Mouse (Mus musculus) ES-E14 (cell line): ENCODE measurements around the gene Tom1l2. TPM values are rescaled to one million over a fixed set of nuclear protein-coding genes. Genes with fewer than 3 reads are reported as not detected.

Experiments
- DNase-seq: peaks from one replicate; pipeline ENCODE4 v3.0.0-alpha.2; 2013; ENCODE audit warnings: low read depth, low spot score
- H3K27ac ChIP-seq: 2 replicates; pipeline ENCODE4 v1.5.1; 2012; ENCODE audit warnings: low read depth, mild to moderate bottlenecking, low read length, moderate library complexity, mixed read lengths; ENCODE audit not compliant: poor library complexity, insufficient read depth, severe bottlenecking
- H3K36me3 ChIP-seq: 2 replicates; pipeline ENCODE4 v1.6.1; 2012; ENCODE audit warnings: mild to moderate bottlenecking, low read length, moderate library complexity, mixed read lengths; ENCODE audit not compliant: control insufficient read depth, poor library complexity, insufficient read depth, severe bottlenecking
- H3K4me1 ChIP-seq, 2 experiments: fragments of 150-350 bp in 1 of 2; sonication (generic) in 1 of 2; 2 replicates each; pipeline ENCODE4 v1.6.1; 2012; ENCODE audit warnings: low read length in 2 of 2, mild to moderate bottlenecking in 1 of 2, mixed read lengths in 1 of 2; ENCODE audit not compliant: control insufficient read depth in 2 of 2, insufficient read depth in 2 of 2, poor library complexity in 1 of 2
- H3K4me3 ChIP-seq, 2 experiments: fragments of 150-350 bp in 1 of 2; sonication (generic) in 1 of 2; 2 replicates each; pipeline ENCODE4 v1.5.1; 2012; ENCODE audit warnings: low read length in 2 of 2, low read depth in 1 of 2, mild to moderate bottlenecking in 1 of 2, mixed read lengths in 1 of 2; ENCODE audit not compliant: insufficient read depth in 1 of 2, poor library complexity in 1 of 2, severe bottlenecking in 1 of 2
- H3K9ac ChIP-seq: 2 replicates; pipeline ENCODE4 v1.6.1; 2012; ENCODE audit warnings: low read depth, mild to moderate bottlenecking, low read length, mixed read lengths; ENCODE audit not compliant: poor library complexity, insufficient read depth, severe bottlenecking
- H3K9me3 ChIP-seq: fragments of 150-350 bp; sonication (generic); 2 replicates; pipeline ENCODE4 v1.6.1; 2012; ENCODE audit warnings: low read depth, mild to moderate bottlenecking, low read length; ENCODE audit not compliant: control insufficient read depth, insufficient read depth
- CHD2 ChIP-seq: IDR thresholded peaks from 2 replicates; pipeline ENCODE4 v1.6.1; 2014; ENCODE audit warnings: mild to moderate bottlenecking, low read depth, low read length, inconsistent platforms
- HCFC1 ChIP-seq: IDR thresholded peaks from 2 replicates; pipeline ENCODE4 v1.6.1; 2012; ENCODE audit warnings: low read length, inconsistent platforms, borderline replicate concordance; ENCODE audit not compliant: insufficient read depth
- MAFK ChIP-seq: IDR thresholded peaks from 2 replicates; pipeline ENCODE4 v1.6.1; 2014; ENCODE audit warnings: mild to moderate bottlenecking, low read depth, low read length, inconsistent platforms; ENCODE audit not compliant: insufficient read depth
- ZC3H11A ChIP-seq: IDR thresholded peaks from 2 replicates; pipeline ENCODE4 v1.6.1; 2012; ENCODE audit warnings: low read depth, mild to moderate bottlenecking, inconsistent platforms, low read length, borderline replicate concordance
- ZNF384 ChIP-seq: IDR thresholded peaks from 2 replicates; pipeline ENCODE4 v1.6.1; 2012; ENCODE audit warnings: low read depth, low read length, inconsistent platforms
- in situ Hi-C, 2 experiments: fragments of 600-800 bp; cut with MboI; formaldehyde crosslinking; loops; one replicate each; pipeline ENCODE4 v1.15.1; 2025; ENCODE audit warnings: low sequenced_read_pairs in 2 of 2, inconsistent platforms in 1 of 2; ENCODE audit not compliant: unreplicated experiment in 2 of 2
- total RNA-seq: library from RNA; depleted of rRNA; stranded (reverse); fragments of 300-350 nt; gene quantifications from 2 replicates; pipeline ENCODE4 v1.2.3, GENCODE M21; 2012

The Tom1l2 gene
- total RNA-seq, 1 experiment: 10.4 TPM

DNA sequence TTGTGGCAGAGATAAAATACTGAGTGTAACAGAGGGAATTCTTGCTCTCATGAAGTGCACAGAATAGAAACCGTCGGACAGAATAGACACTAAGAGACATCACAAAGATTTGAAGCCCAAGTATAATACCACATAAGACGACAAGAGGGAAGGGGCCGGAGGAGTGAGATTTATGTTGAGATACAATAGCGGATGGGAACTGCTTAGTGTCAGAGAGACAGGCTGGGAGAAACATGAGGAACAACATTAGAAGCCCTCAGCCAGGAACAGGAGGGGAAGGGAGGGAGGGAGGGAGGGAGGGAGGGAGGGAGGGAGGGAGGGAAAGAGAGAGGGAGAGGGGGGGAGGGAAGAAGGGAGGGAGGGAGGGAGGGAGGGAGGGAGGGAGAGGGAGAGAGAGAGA lies 74.9 kb downstream of the Tom1l2 start:
- no peak overlapping the region for H3K4me3 ChIP-seq
- H3K9me3 ChIP-seq: no peaks in the 10 kb centered on the region
- in situ Hi-C loops: no loop called here
- DNase-seq: no peak
- H3K4me1 ChIP-seq: 0 out of 4 replicates have a peak, but pooled peaks cover 0 to 2% of the 10 kb centered on the region in 2 experiments
- no peak overlapping the region for H3K9ac ChIP-seq
- H3K27ac ChIP-seq: no peak overlapping the region
- H3K36me3 ChIP-seq: no peaks in the 10 kb centered on the region
- TF ChIP-seq MAFK (no peak), HCFC1 (no peak), CHD2 (no peak), ZC3H11A (no peak), ZNF384 (no peak)

DNA sequence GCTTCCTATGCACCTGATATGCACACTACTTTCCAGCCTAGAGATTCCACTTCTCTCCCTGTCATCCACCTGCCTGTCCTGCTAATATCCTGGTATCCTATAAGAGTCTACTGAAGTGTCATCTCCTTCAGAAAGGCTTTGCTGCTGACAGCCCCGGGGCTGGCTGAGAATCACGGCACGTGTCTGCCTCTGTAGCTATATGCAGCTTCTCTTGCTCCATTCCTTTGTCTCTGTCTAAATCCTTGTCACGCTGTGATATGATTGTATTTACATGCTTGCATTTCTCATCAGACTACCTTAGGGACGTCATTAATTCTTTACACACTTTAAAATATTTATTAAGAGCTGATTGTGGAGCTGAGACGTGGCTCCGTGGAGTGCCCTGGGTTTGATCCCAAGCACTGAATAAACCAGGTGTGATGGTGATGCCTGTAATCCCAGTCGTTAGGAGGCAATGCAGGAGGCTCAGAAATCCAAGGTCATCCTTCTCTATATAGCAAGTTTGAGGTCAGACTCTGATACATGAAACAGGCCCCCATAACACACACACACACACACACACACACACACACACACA lies 75.5 kb downstream of the Tom1l2 start:
- TF ChIP-seq ZNF384: no peak
- no peak for TF ChIP-seq HCFC1
- TF ChIP-seq ZC3H11A: no peak
- TF ChIP-seq CHD2: no peak
- TF ChIP-seq MAFK: no peak
- Histone ChIP-seq H3K36me3 (no peaks in the 10 kb centered on the region), H3K4me1 (0 out of 4 replicates have a peak, but pooled peaks cover 0 to 2% of the 10 kb centered on the region in 2 experiments), H3K9ac (no peak overlapping the region), H3K27ac (no peak overlapping the region), H3K9me3 (no peaks in the 10 kb centered on the region), H3K4me3 (no peak overlapping the region)
- DNase-seq: no peak
- in situ Hi-C loops: no loop called here

DNA sequence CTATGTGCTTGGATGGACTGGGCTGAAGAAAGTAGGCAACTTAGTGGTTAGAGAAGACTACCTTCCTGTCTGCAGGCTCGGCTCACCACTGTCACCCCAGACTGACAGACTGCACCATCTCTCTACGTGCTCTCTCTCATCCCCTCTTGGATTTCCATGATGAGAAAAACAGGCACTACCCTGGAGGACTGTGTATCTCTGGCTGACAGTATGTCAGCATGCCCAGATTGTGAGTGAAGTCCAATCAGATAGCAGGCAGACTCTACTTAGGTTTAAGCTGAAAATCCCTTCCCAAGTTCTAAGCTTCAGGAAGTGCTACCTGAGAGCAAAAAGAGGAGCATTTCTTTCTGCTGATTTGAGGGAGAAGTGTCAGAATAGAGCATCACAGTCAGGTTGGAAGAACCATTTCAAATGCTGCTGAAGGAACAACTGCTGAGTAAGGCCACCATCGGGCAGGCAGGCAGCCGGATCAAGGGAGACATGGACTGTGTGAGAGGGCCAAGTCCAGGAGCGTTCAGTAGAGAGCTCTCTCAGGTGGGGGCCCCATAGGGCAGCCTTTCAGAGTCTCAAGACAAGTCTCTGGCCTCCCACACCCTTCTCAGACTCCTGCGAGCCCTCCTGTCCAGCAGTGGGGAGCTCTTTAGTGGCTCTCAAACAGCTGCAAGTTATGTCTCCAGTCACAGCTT lies 76.2 kb downstream of the Tom1l2 start:
- TF ChIP-seq HCFC1 (no peak), ZNF384 (no peak), CHD2 (no peak), ZC3H11A (no peak)
- Histone ChIP-seq H3K9me3 (no peaks in the 10 kb centered on the region), H3K27ac (no peak overlapping the region), H3K4me3 (no peak overlapping the region), H3K4me1 (0 out of 4 replicates have a peak, but pooled peaks cover 0 to 2% of the 10 kb centered on the region in 2 experiments), H3K36me3 (no peaks in the 10 kb centered on the region), H3K9ac (no peak overlapping the region)
- in situ Hi-C loops: no loop called here
- no peak for DNase-seq

DNA sequence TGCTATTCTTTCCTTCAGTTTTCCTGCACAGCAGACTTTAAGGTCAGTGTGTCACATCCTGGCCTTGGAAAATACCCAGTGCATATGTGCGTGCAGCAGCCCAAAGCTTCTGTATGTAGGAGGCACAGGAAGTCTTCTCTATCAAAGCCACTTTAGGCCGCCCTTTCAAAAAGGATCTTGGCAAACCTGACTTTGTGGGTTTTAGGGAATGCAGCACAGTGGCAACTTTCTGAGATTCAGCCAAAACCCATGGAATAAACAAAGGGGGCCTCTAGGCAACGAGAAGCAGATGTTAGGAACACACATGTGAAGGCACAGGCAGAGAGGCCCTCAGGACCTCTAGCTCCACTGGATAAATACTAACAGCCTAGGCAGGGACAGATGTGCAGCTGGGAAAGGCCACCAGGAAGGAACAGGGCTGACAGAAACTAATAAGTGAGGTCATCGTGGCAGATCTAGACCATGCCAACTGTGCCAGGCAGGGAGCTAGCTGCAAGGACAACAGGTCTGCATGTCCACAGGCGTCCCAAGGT lies 79.4 kb downstream of the Tom1l2 start:
- Histone ChIP-seq H3K4me3 (no peak overlapping the region), H3K9me3 (no peaks in the 10 kb centered on the region), H3K27ac (no peak overlapping the region), H3K9ac (no peak overlapping the region), H3K4me1 (no peaks in the 10 kb centered on the region), H3K36me3 (no peaks in the 10 kb centered on the region)
- in situ Hi-C loops: no loop called here
- no peak for TF ChIP-seq ZNF384
- no peak for TF ChIP-seq CHD2
- no peak for TF ChIP-seq HCFC1
- no peak for TF ChIP-seq ZC3H11A
- TF ChIP-seq MAFK: no peak
- no peak for DNase-seq
